In genomic region chr1:152624644-152625454, GRCm38 (mm10) we compare ENCODE assay signal across 9 mouse cellular contexts.
DNase-seq lines count a peak whose midpoint lies in the region; ATAC-seq and TF ChIP-seq lines count a peak whose summit lies in the region.
"Had no signal": no experiment of that assay in that cellular context is flagged by ENCODE, and none has a peak within 500 bp of the region (broad histone marks: within the 10 kb centered on the region; RNA-seq: fewer than 3 reads in every experiment).

No protein-coding gene starts in this region.

- DNase-seq in left cerebral cortex, adult 2 months (ENCODE audit: extremely low spot score in 1 of 2, low spot score in 2 of 2): peak; percentile 46 to 63
- no peak for DNase-seq in left cerebral cortex, adult 8-10 months (ENCODE audit: low spot score in 2 of 2)
- DNase-seq in embryonic facial prominence, embryonic 10.5 days (ENCODE audit: low spot score): peak; percentile 90
- peak; percentile 92 for DNase-seq in heart, embryonic 10.5 days (ENCODE audit: low spot score)
- DNase-seq in kidney, adult 8-10 months: peak; percentile 76 to 84
- no peak for DNase-seq in liver, embryonic 13.5 days
- DNase-seq in naive thymus-derived CD4-positive, alpha-beta T cell, adult 2 months (ENCODE audit: low read depth): peak; percentile 68

- H3K9ac ChIP-seq in liver, embryonic 13.5 days: peak overlapping the region; percentile 58
- H3K9ac ChIP-seq in stomach, embryonic 15.5 days: peak overlapping the region; percentile 29

- intact Hi-C loops in left cerebral cortex, adult 2 months (cut with DNase I): loop anchor here (5.0 to 10.0 kb wide), 3 partner anchors 68 to 120 kb away; no protein-coding TSS in a partner anchor

- TF ChIP-seq CTCF in left cerebral cortex, adult 2 months (IDR thresholded peaks at IDR 0.05): no peak; the same call in 1 of the 2 replicates

- H3K4me1 ChIP-seq in embryonic facial prominence, embryonic 10.5 days: peaks cover 43% of the 10 kb centered on the region
- peaks cover 56% of the 10 kb centered on the region for H3K4me1 ChIP-seq in heart, embryonic 10.5 days
- peaks cover 21% of the 10 kb centered on the region for H3K4me1 ChIP-seq in liver, embryonic 13.5 days (replicated peaks)
- H3K4me1 ChIP-seq in stomach, embryonic 15.5 days: peaks cover 14% of the 10 kb centered on the region; the same call in 1 of the 2 replicates

- H3K27ac ChIP-seq in left cerebral cortex, adult 2 months: peak overlapping the region; percentile 68
- H3K27ac ChIP-seq in embryonic facial prominence, embryonic 10.5 days (replicated peaks): peak overlapping the region; percentile 93
- peak overlapping the region; percentile 97 for H3K27ac ChIP-seq in heart, embryonic 10.5 days
- peak overlapping the region; percentile 75 for H3K27ac ChIP-seq in liver, embryonic 13.5 days
- peak overlapping the region; percentile 86 for H3K27ac ChIP-seq in stomach, embryonic 15.5 days

- peak; percentile 55 for ATAC-seq in liver, embryonic 13.5 days (ENCODE audit: low read depth)
- ATAC-seq in stomach, embryonic 15.5 days (ENCODE audit: insufficient read depth, low FRiP score, low read depth): peak; percentile 75

- no peaks in the 10 kb centered on the region for H3K9me3 ChIP-seq in embryonic facial prominence, embryonic 10.5 days
- H3K9me3 ChIP-seq in heart, embryonic 10.5 days: no peaks in the 10 kb centered on the region
- no peaks in the 10 kb centered on the region for H3K9me3 ChIP-seq in liver, embryonic 13.5 days (replicated peaks)
- no peaks in the 10 kb centered on the region for H3K9me3 ChIP-seq in stomach, embryonic 15.5 days

- peak overlapping the region; percentile 67 for H3K4me3 ChIP-seq in left cerebral cortex, adult 2 months
- H3K4me3 ChIP-seq in embryonic facial prominence, embryonic 10.5 days: peak overlapping the region; percentile 81
- H3K4me3 ChIP-seq in heart, embryonic 10.5 days: peak overlapping the region; percentile 80
- H3K4me3 ChIP-seq in liver, embryonic 13.5 days (replicated peaks): peak overlapping the region; percentile 58
- peak overlapping the region; percentile 59 for H3K4me3 ChIP-seq in stomach, embryonic 15.5 days (replicated peaks)

- H3K27me3 ChIP-seq in embryonic facial prominence, embryonic 10.5 days (replicated peaks; ENCODE audit: low read depth, poor library complexity, severe bottlenecking): peaks cover 11% of the 10 kb centered on the region; the same call in 1 of the 2 replicates
- no peaks in the 10 kb centered on the region for H3K27me3 ChIP-seq in heart, embryonic 10.5 days (ENCODE audit: insufficient read depth, poor library complexity, severe bottlenecking)
- H3K27me3 ChIP-seq in liver, embryonic 13.5 days: peaks cover 59% of the 10 kb centered on the region
- no peaks in the 10 kb centered on the region for H3K27me3 ChIP-seq in stomach, embryonic 15.5 days (replicated peaks)

- under 1% methylated on average over 61 of the region's 61 CpGs for WGBS in embryonic facial prominence, embryonic 10.5 days
- WGBS in heart, embryonic 10.5 days: under 1% methylated on average over 61 of the region's 61 CpGs
- WGBS in liver, embryonic 13.5 days (ENCODE audit: insufficient replicate concordance): under 1% methylated on average over 60 of the region's 61 CpGs
- under 1% methylated on average over 60 of the region's 61 CpGs for WGBS in stomach, embryonic 15.5 days

- peaks cover 28% of the 10 kb centered on the region for H3K36me3 ChIP-seq in embryonic facial prominence, embryonic 10.5 days (replicated peaks)
- no peaks in the 10 kb centered on the region for H3K36me3 ChIP-seq in heart, embryonic 10.5 days
- no peaks in the 10 kb centered on the region for H3K36me3 ChIP-seq in liver, embryonic 13.5 days
- no peaks in the 10 kb centered on the region for H3K36me3 ChIP-seq in stomach, embryonic 15.5 days
- H3K36me3 ChIP-seq: G1E had no signal

- peak overlapping the region; percentile 59 for H3K4me2 ChIP-seq in liver, embryonic 13.5 days
- H3K4me2 ChIP-seq in stomach, embryonic 15.5 days: peak overlapping the region; percentile 57

Comparison
In these comparisons a context has a peak if more than half of its experiments do, and no peak if none do; other contexts are left out.
1. DNase-seq: peak in left cerebral cortex, adult 2 months (2 of 2), embryonic facial prominence, embryonic 10.5 days (single experiment), heart, embryonic 10.5 days (single experiment), kidney, adult 8-10 months (2 of 2) and naive thymus-derived CD4-positive, alpha-beta T cell, adult 2 months (single experiment); none in left cerebral cortex, adult 8-10 months (0 of 2) and liver, embryonic 13.5 days (single experiment).
2. Peak in every context shown above with its lines, with median percentiles within 50 percentile points of each other: H3K27ac ChIP-seq and H3K4me3 ChIP-seq.